ENCODE assay signal across 9 mouse cellular contexts in the genomic region with DNA sequence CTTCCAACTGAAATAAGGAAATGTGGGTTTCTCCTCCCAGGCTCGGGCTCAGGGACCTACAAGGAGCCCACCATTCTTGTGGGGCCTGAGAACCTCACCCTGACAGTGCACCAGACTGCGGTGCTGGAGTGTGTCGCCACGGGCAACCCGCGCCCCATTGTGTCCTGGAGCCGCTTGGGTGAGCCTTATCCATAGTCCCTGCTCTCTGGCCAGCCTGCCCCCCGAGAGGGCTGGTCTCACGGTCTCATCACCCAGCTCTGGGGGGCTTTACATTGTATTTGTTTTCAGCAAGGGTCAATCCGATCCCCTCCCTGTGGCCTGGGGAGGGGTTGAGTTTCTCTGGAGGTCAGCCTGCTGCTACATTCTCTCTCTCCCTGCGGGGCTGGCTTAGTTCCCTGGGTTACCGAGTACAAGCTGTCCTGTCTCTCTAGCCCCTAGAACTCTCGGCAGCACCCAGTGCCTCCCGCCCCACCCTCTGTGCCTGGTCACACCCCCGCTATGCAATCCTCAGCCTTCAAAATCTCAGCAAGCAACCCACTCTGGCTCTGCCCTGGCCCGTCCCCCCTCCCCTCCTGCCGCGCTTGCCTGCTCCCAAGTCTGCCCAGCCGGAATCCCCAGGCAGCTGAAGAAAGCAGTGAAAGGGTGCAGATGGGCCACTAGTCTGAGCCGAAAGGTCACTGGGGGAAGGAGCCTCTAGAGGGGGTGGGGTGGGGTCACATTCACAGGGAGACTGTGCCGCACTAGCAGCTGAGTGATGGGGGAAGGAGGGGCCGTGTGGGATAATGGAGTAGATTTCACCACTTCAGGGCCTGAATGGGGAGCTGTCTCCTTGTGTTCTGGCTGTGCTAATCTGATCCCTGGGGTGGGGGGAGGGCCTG. TPM values are rescaled to one million over a fixed set of nuclear protein-coding genes. Genes with fewer than 3 reads are reported as not detected.
A peak's percentile ranks its signal among the peaks of the same experiment; 100 is the strongest.
DNase-seq lines count a peak whose midpoint lies in the region; ATAC-seq and TF ChIP-seq lines count a peak whose summit lies in the region.
"Had no signal": no experiment of that assay in that cellular context is flagged by ENCODE, and none has a peak within 500 bp of the region (broad histone marks: within the 10 kb centered on the region; RNA-seq: fewer than 3 reads in every experiment).

No protein-coding gene starts in this region.

- peaks cover 17% of the 10 kb centered on the region for H3K36me3 ChIP-seq in kidney, embryonic 15.5 days
- H3K36me3 ChIP-seq in kidney, adult 2 months (ENCODE audit: control insufficient read depth, insufficient read depth, low read length) = no peaks in the 10 kb centered on the region
- no peaks in the 10 kb centered on the region for H3K36me3 ChIP-seq in heart, embryonic 13.5 days
- H3K36me3 ChIP-seq in limb, embryonic 15.5 days = no peaks in the 10 kb centered on the region
- no peaks in the 10 kb centered on the region for H3K36me3 ChIP-seq in stomach, embryonic 15.5 days

- peak overlapping the region; percentile 12; the same call in 1 of the 2 replicates for H3K4me3 ChIP-seq in kidney, embryonic 15.5 days (replicated peaks)
- no peak overlapping the region for H3K4me3 ChIP-seq in kidney, adult 2 months (ENCODE audit: insufficient read depth, low read depth, low read length)
- no peak overlapping the region for H3K4me3 ChIP-seq in cortical plate, adult 2 months (ENCODE audit: insufficient read depth, low read length)
- H3K4me3 ChIP-seq in heart, embryonic 13.5 days = peak overlapping the region; percentile 16
- H3K4me3 ChIP-seq in limb, embryonic 15.5 days = no peak overlapping the region
- peak overlapping the region; percentile 6; the same call in 1 of the 2 replicates for H3K4me3 ChIP-seq in stomach, embryonic 15.5 days (replicated peaks)

- peak overlapping the region; percentile 48 for H3K4me2 ChIP-seq in kidney, embryonic 15.5 days
- peak overlapping the region; percentile 62 for H3K4me2 ChIP-seq in heart, embryonic 13.5 days
- peak overlapping the region; percentile 19; the same call in 1 of the 2 replicates for H3K4me2 ChIP-seq in limb, embryonic 15.5 days
- H3K4me2 ChIP-seq in stomach, embryonic 15.5 days = peak overlapping the region; percentile 38

- TF ChIP-seq POLR2A in kidney, adult 2 months (IDR thresholded peaks at IDR 0.05; ENCODE audit: low read depth, low read length) = no peak
- no peak for TF ChIP-seq POLR2A in cortical plate, adult 2 months (IDR thresholded peaks at IDR 0.05; ENCODE audit: extremely low read depth, insufficient read depth, low read length)

- no peak for TF ChIP-seq CTCF in kidney, adult 2 months (conservative IDR thresholded peaks at IDR 0.05; ENCODE audit: insufficient read depth, insufficient read length, low read depth, low read length)
- TF ChIP-seq CTCF in cortical plate, adult 2 months (IDR thresholded peaks at IDR 0.05; ENCODE audit: extremely low read depth, insufficient read depth, low read length) = no peak

- no peak for DNase-seq in kidney, adult 2 months

- peaks cover 59% of the 10 kb centered on the region for H3K4me1 ChIP-seq in kidney, embryonic 15.5 days
- H3K4me1 ChIP-seq in kidney, adult 2 months (ENCODE audit: control insufficient read depth, insufficient read depth, low read length) = no peaks in the 10 kb centered on the region
- H3K4me1 ChIP-seq in cortical plate, adult 2 months (ENCODE audit: control insufficient read depth, insufficient read depth, low read length) = peaks cover 1% of the 10 kb centered on the region; the same call in 1 of the 2 replicates
- H3K4me1 ChIP-seq in heart, embryonic 13.5 days = peaks cover 43% of the 10 kb centered on the region
- peaks cover 34% of the 10 kb centered on the region for H3K4me1 ChIP-seq in limb, embryonic 15.5 days
- H3K4me1 ChIP-seq in stomach, embryonic 15.5 days = peaks cover 36% of the 10 kb centered on the region

- peak; percentile 72 for ATAC-seq in kidney, embryonic 15.5 days (replicated peaks; ENCODE audit: low FRiP score)
- ATAC-seq in heart, embryonic 13.5 days (ENCODE audit: extremely low read depth, insufficient number of reproducible peaks, low FRiP score, low TSS enrichment) = 0 out of 2 replicates have a peak, but pooled peaks have one; percentile 26
- no peak for ATAC-seq in limb, embryonic 15.5 days (ENCODE audit: insufficient number of reproducible peaks, low FRiP score, low TSS enrichment, low read depth)
- ATAC-seq in stomach, embryonic 15.5 days (ENCODE audit: insufficient read depth, low FRiP score, low read depth) = peak; percentile 50
- no peak for ATAC-seq in megakaryocyte, adult 5-6 weeks (ENCODE audit: poor library complexity, severe bottlenecking)
- no peak for ATAC-seq in frontal cortex, adult (ENCODE audit: low TSS enrichment)

- H3K9ac ChIP-seq in kidney, embryonic 15.5 days = no peak overlapping the region
- H3K9ac ChIP-seq in heart, embryonic 13.5 days = peak overlapping the region; percentile 70
- no peak overlapping the region for H3K9ac ChIP-seq in limb, embryonic 15.5 days
- H3K9ac ChIP-seq in stomach, embryonic 15.5 days = no peak overlapping the region

- 15% methylated on average over 22 of the region's 22 CpGs for WGBS in kidney, embryonic 15.5 days
- 37% methylated on average over 22 of the region's 22 CpGs for WGBS in kidney, adult 2 months
- 9% methylated on average over 22 of the region's 22 CpGs for WGBS in heart, embryonic 13.5 days
- WGBS in limb, embryonic 15.5 days = 21% methylated on average over 22 of the region's 22 CpGs
- 18% methylated on average over 22 of the region's 22 CpGs for WGBS in stomach, embryonic 15.5 days

- H3K9me3 ChIP-seq in kidney, embryonic 15.5 days (replicated peaks) = no peaks in the 10 kb centered on the region
- no peaks in the 10 kb centered on the region for H3K9me3 ChIP-seq in heart, embryonic 13.5 days
- H3K9me3 ChIP-seq in limb, embryonic 15.5 days = no peaks in the 10 kb centered on the region
- H3K9me3 ChIP-seq in stomach, embryonic 15.5 days = no peaks in the 10 kb centered on the region

- H3K27ac ChIP-seq in kidney, embryonic 15.5 days = peak overlapping the region; percentile 70
- no peak overlapping the region for H3K27ac ChIP-seq in kidney, adult 2 months (ENCODE audit: insufficient read depth, low read depth, low read length)
- peak overlapping the region; percentile 39; the same call in 1 of the 2 replicates for H3K27ac ChIP-seq in cortical plate, adult 2 months (ENCODE audit: insufficient read depth, low read length)
- 0 out of 2 replicates have a peak overlapping the region, but pooled peaks have one; percentile 10 for H3K27ac ChIP-seq in heart, embryonic 13.5 days (replicated peaks)
- H3K27ac ChIP-seq in limb, embryonic 15.5 days = no peak overlapping the region
- H3K27ac ChIP-seq in stomach, embryonic 15.5 days = no peak overlapping the region

- H3K27me3 ChIP-seq in kidney, embryonic 15.5 days = peaks cover 17% of the 10 kb centered on the region
- H3K27me3 ChIP-seq in kidney, adult 2 months (replicated peaks; ENCODE audit: control insufficient read depth, insufficient read depth, low read length) = no peaks in the 10 kb centered on the region
- H3K27me3 ChIP-seq in heart, embryonic 13.5 days (replicated peaks) = peaks cover 31% of the 10 kb centered on the region
- H3K27me3 ChIP-seq in limb, embryonic 15.5 days = peaks cover 61% of the 10 kb centered on the region
- H3K27me3 ChIP-seq in stomach, embryonic 15.5 days (replicated peaks) = no peaks in the 10 kb centered on the region; the same call in 1 of the 2 replicates

RNA-seq across cellular contexts. Expression of a gene that starts 16.6 kb away (rescaled TPM):
- polyA plus RNA-seq in kidney, embryonic 15.5 days (2015; fragmentation: Nextera tagmentation; extraction: Ambion mirVana) = 7.9 and 8.1 TPM in 2 replicates
- 11.0 and 11.9 TPM in 2 replicates for polyA plus RNA-seq in kidney, adult 2 months (2012; rRNA removed)
- polyA plus RNA-seq in cortical plate, adult 2 months (2012; rRNA removed) = 4.1 and 4.2 TPM in 2 replicates
- 4.5 and 5.1 TPM in 2 replicates for polyA plus RNA-seq in heart, embryonic 13.5 days (2015; fragmentation: Nextera tagmentation; extraction: Ambion mirVana)
- polyA plus RNA-seq in limb, embryonic 15.5 days (2015; fragmentation: Nextera tagmentation; extraction: Ambion mirVana) = 6.8 and 7.4 TPM in 2 replicates
- polyA plus RNA-seq in stomach, embryonic 15.5 days (2015; fragmentation: Nextera tagmentation; extraction: Ambion mirVana) = 8.5 and 9.1 TPM in 2 replicates
- 0.80 and 1.3 TPM in 2 replicates for total RNA-seq in megakaryocyte, adult 5-6 weeks (2015)
- 0.95 and 0.98 TPM in 2 replicates for total RNA-seq in megakaryocyte, adult 5-6 weeks (2017)

RNA-seq across cellular contexts. Expression of a gene that starts 37.6 kb away (rescaled TPM):
- polyA plus RNA-seq in kidney, embryonic 15.5 days (2015; fragmentation: Nextera tagmentation; extraction: Ambion mirVana) = 3.5 and 4.2 TPM in 2 replicates
- polyA plus RNA-seq in kidney, adult 2 months (2012; rRNA removed) = 0.72 and 0.94 TPM in 2 replicates
- polyA plus RNA-seq in cortical plate, adult 2 months (2012; rRNA removed) = 1.3 and 2.0 TPM in 2 replicates
- 0.88 and 0.98 TPM in 2 replicates for polyA plus RNA-seq in heart, embryonic 13.5 days (2015; fragmentation: Nextera tagmentation; extraction: Ambion mirVana)
- 0.43 and 0.52 TPM in 2 replicates for polyA plus RNA-seq in limb, embryonic 15.5 days (2015; fragmentation: Nextera tagmentation; extraction: Ambion mirVana)
- 1.5 TPM in 2 replicates for polyA plus RNA-seq in stomach, embryonic 15.5 days (2015; fragmentation: Nextera tagmentation; extraction: Ambion mirVana)
- not detected in 2 replicates for total RNA-seq in megakaryocyte, adult 5-6 weeks (2015)
- not detected in 2 replicates for total RNA-seq in megakaryocyte, adult 5-6 weeks (2017)
- total RNA-seq: hematopoietic stem cell, adult 5-6 weeks had no signal

Comparison
In these comparisons a context has a peak if more than half of its experiments do, and no peak if none do; other contexts are left out.
1. H3K27ac ChIP-seq: peak in kidney, embryonic 15.5 days (single experiment), cortical plate, adult 2 months (single experiment) and heart, embryonic 13.5 days (single experiment); none in kidney, adult 2 months (single experiment), limb, embryonic 15.5 days (single experiment) and stomach, embryonic 15.5 days (single experiment).
2. H3K4me3 ChIP-seq: peak in kidney, embryonic 15.5 days (single experiment), heart, embryonic 13.5 days (single experiment) and stomach, embryonic 15.5 days (single experiment); none in kidney, adult 2 months (single experiment), cortical plate, adult 2 months (single experiment) and limb, embryonic 15.5 days (single experiment).
3. ATAC-seq: peak in kidney, embryonic 15.5 days (single experiment), heart, embryonic 13.5 days (single experiment) and stomach, embryonic 15.5 days (single experiment); none in limb, embryonic 15.5 days (single experiment), megakaryocyte, adult 5-6 weeks (single experiment) and frontal cortex, adult (single experiment).
4. Peak in every context shown above with its lines, with median percentiles within 50 percentile points of each other: H3K4me2 ChIP-seq.